Mouse (Mus musculus) midbrain, postnatal 0 days (tissue): ENCODE data around the gene Slc30a7. TPM values are rescaled to one million over a fixed set of nuclear protein-coding genes. Genes with fewer than 3 reads are reported as not detected.

Source experiments
- ATAC-seq: fragments of 200-750 bp; cut with Nextera tagmentation; 2 replicates; pipeline ENCODE4 v1.8.0; 2017; ENCODE audit warnings: moderate number of reproducible peaks, mild to moderate bottlenecking, moderate TSS enrichment, moderate library complexity; ENCODE audit not compliant: low FRiP score
- DNase-seq: peaks from one replicate; pipeline ENCODE4 v3.0.0-alpha.2; 2015; ENCODE audit warnings: low spot score
- H3K27ac ChIP-seq: fragments of 300-500 bp; sonication (generic); 2 replicates; pipeline ENCODE4 v1.5.1; 2014; ENCODE audit warnings: low read depth, mild to moderate bottlenecking, low read length, mixed read lengths
- H3K27me3 ChIP-seq: fragments of 300-500 bp; sonication (generic); 2 replicates; pipeline ENCODE4 v1.6.1; 2014; ENCODE audit warnings: low read length, control low read depth, mixed read lengths; ENCODE audit not compliant: insufficient read depth
- H3K36me3 ChIP-seq: fragments of 300-500 bp; sonication (generic); 2 replicates; pipeline ENCODE4 v1.6.1; 2014; ENCODE audit warnings: low read length, control low read depth, mixed read lengths; ENCODE audit not compliant: insufficient read depth
- H3K4me1 ChIP-seq: fragments of 300-500 bp; sonication (generic); 2 replicates; pipeline ENCODE4 v1.6.1; 2014; ENCODE audit warnings: mild to moderate bottlenecking, control low read depth, antibody characterized with exemption, low read length, mixed read lengths; ENCODE audit not compliant: insufficient read depth
- H3K4me2 ChIP-seq: fragments of 300-500 bp; sonication (generic); 2 replicates; pipeline ENCODE4 v1.6.1; 2014; ENCODE audit warnings: low read depth, mild to moderate bottlenecking, low read length, mixed read lengths; ENCODE audit not compliant: poor library complexity, severe bottlenecking
- H3K4me3 ChIP-seq: fragments of 300-500 bp; sonication (generic); 2 replicates; pipeline ENCODE4 v1.5.1; 2014; ENCODE audit warnings: low read depth, mild to moderate bottlenecking, low read length, moderate library complexity
- H3K9ac ChIP-seq: fragments of 300-500 bp; sonication (generic); replicated peaks from 2 replicates; pipeline ENCODE4 v1.6.1; 2014; ENCODE audit warnings: mild to moderate bottlenecking, low read length, moderate library complexity, mixed read lengths; ENCODE audit not compliant: poor library complexity, severe bottlenecking
- H3K9me3 ChIP-seq: fragments of 300-500 bp; sonication (generic); 2 replicates; pipeline ENCODE4 v1.6.1; 2016; ENCODE audit warnings: low read length, control low read depth
- CTCF ChIP-seq: IDR thresholded peaks from 2 replicates; pipeline ENCODE4 v1.5.1; 2016; ENCODE audit warnings: antibody characterized with exemption, mild to moderate bottlenecking
- WGBS: fragments of 180-500 bp; shearing (Covaris S2); extraction: QIAGEN DNeasy Blood & Tissue Kit; methylation state at CpG from one replicate; pipeline ENCODE4 v1.1.7; 2014; 5-methylcytosine and 5-hydroxymethylcytosine counted together
- polyA plus RNA-seq: library from polyadenylated mRNA; unstranded; fragments of >200 nt; fragmentation: Nextera tagmentation; extraction: Ambion mirVana; gene quantifications from 2 replicates; pipeline ENCODE4 v1.2.1, GENCODE M21; 2015
- total RNA-seq: library from RNA; depleted of rRNA; stranded (reverse); fragments of >200 nt; gene quantifications from 2 replicates; pipeline ENCODE4 v1.2.3, GENCODE M21; 2014

Gene Slc30a7
- total and polyA plus RNA-seq, 2 experiments from 2014 or later: 9.0 to 28.6 TPM

DNA sequence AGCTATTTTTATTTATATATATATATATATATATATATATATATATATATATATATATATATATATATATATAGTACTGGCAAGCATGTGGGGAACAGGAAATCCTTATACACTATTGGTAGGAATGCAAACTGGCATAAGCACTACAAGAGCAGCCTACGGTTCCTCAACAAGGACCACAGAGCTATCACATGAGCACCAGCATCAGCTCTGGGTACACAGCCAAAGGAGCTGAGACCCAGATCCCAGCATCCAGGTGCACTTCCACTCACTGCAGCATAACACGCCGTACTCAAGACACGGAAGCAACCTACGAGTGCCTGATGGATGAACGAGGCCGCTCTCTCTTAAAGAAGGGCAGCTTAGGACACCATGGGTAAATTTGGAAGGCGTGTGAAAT, 24.0 kb downstream of the Slc30a7 start:
- H3K4me2 ChIP-seq: no peak overlapping the region
- no peaks in the 10 kb centered on the region for H3K4me1 ChIP-seq
- peaks cover 43% of the 10 kb centered on the region for H3K36me3 ChIP-seq
- H3K9ac ChIP-seq: no peak overlapping the region
- no peak overlapping the region for H3K4me3 ChIP-seq
- H3K9me3 ChIP-seq: no peaks in the 10 kb centered on the region
- H3K27me3 ChIP-seq: no peaks in the 10 kb centered on the region
- H3K27ac ChIP-seq: no peak overlapping the region
- DNase-seq (no peak), ATAC-seq (no peak)
- TF ChIP-seq CTCF: no peak
- WGBS: 98% methylated on average over 8 of the region's 8 CpGs

- Histone ChIP-seq H3K4me3 (no peak overlapping the region), H3K9ac (no peak overlapping the region), H3K27ac (no peak overlapping the region), H3K4me1 (no peaks in the 10 kb centered on the region), H3K4me2 (no peak overlapping the region), H3K27me3 (no peaks in the 10 kb centered on the region), H3K36me3 (peaks cover 39% of the 10 kb centered on the region), H3K9me3 (no peaks in the 10 kb centered on the region)
- peak; percentile 72 for TF ChIP-seq CTCF
- WGBS: 27% methylated on average over 1 of the region's 1 CpGs
- DNase-seq: peak; percentile 71
- ATAC-seq: no peak
These were observed 28.2 kb downstream of the Slc30a7 start for GRCm38 (mm10) chr3:115979000-115979399.

GRCm38 (mm10) chr3:115974995-115975394, 32.2 kb downstream of the Slc30a7 start:
- peaks cover 37% of the 10 kb centered on the region for H3K36me3 ChIP-seq
- H3K9ac ChIP-seq: no peak overlapping the region
- H3K4me1 ChIP-seq: no peaks in the 10 kb centered on the region
- no peak for TF ChIP-seq CTCF
- no peak overlapping the region for H3K4me2 ChIP-seq
- no peak overlapping the region for H3K27ac ChIP-seq
- WGBS: 95% methylated on average over 10 of the region's 10 CpGs
- no peak overlapping the region for H3K4me3 ChIP-seq
- no peak for DNase-seq
- no peaks in the 10 kb centered on the region for H3K27me3 ChIP-seq
- ATAC-seq: no peak; the same call in 1 of the 2 replicates
- H3K9me3 ChIP-seq: no peaks in the 10 kb centered on the region

DNA sequence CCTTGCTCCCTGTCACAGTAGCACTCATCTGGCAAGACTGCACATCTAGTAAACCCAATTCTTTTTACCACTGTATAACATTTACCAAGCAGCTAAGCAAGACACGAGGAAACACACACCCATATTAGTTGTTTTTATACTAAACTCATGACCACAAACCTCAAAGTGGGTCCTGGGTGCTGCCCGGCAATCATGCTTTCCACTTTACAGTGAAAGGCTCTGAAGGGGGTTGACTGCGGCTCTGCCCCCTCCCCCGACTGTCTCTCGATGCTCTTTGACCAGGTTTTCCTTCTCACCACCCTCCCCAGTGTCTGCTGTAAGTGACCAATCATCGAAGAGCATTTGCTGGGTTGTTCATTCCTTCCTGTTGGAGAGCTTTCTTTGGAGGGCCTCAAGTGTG, 33.0 kb downstream of the Slc30a7 start:
- TF ChIP-seq CTCF: no peak
- ATAC-seq (no peak), DNase-seq (no peak)
- Histone ChIP-seq H3K4me2 (no peak overlapping the region), H3K9me3 (no peaks in the 10 kb centered on the region), H3K4me3 (no peak overlapping the region), H3K36me3 (peaks cover 37% of the 10 kb centered on the region), H3K27me3 (no peaks in the 10 kb centered on the region), H3K27ac (no peak overlapping the region), H3K4me1 (no peaks in the 10 kb centered on the region), H3K9ac (no peak overlapping the region)
- WGBS: 94% methylated on average over 6 of the region's 6 CpGs

- H3K4me3 ChIP-seq: no peak overlapping the region
- no peaks in the 10 kb centered on the region for H3K4me1 ChIP-seq
- H3K36me3 ChIP-seq: peaks cover 30% of the 10 kb centered on the region
- H3K9ac ChIP-seq: no peak overlapping the region
- no peak overlapping the region for H3K4me2 ChIP-seq
- no peaks in the 10 kb centered on the region for H3K9me3 ChIP-seq
- TF ChIP-seq CTCF: no peak
- H3K27me3 ChIP-seq: no peaks in the 10 kb centered on the region
- DNase-seq (no peak), ATAC-seq (no peak)
- no peak overlapping the region for H3K27ac ChIP-seq
- 96% methylated on average over 14 of the region's 14 CpGs for WGBS
These were observed 35.1 kb downstream of the Slc30a7 start for GRCm38 (mm10) chr3:115971891-115972646.

DNA sequence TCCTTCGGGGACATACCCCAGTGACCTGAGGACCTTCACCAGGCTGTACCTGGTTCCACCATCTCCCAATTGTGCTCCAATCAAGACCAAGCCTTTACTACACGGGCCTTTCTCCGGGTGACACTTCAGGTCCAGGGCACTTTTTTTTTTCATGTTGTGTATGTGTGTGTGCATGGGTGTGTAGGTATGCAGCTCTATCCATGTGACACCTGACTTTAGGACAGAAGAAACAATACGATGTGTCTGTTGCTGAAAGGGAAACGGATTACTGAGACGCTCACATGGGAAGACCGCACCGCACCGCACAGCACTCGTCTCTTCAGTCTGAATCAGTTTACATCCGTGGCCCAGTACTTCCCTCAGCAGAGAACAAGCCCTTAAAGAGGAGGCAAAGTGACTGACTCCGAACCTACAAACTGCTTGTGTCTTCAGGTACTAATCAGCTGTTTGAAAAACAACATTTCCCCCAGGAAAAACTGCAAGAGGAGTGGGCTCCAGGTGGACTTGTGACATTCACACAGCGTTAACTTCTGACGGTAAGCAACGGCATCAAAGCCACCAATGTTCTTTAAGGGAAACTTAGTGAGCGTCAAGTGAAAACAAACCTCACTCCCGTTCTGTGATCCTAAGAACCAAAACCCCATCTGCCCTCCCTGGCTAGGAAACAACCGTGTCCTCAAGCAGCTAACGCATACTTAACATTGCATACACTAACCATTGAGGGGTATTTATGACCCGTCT, 36.0 kb downstream of the Slc30a7 start:
- WGBS: 94% methylated on average over 20 of the region's 20 CpGs
- peaks cover 27% of the 10 kb centered on the region for H3K36me3 ChIP-seq
- no peak for DNase-seq
- no peak overlapping the region for H3K27ac ChIP-seq
- no peaks in the 10 kb centered on the region for H3K9me3 ChIP-seq
- no peak overlapping the region for H3K9ac ChIP-seq
- no peaks in the 10 kb centered on the region for H3K27me3 ChIP-seq
- H3K4me1 ChIP-seq: no peaks in the 10 kb centered on the region
- H3K4me2 ChIP-seq: no peak overlapping the region
- TF ChIP-seq CTCF: no peak
- ATAC-seq: no peak
- H3K4me3 ChIP-seq: no peak overlapping the region
